Mouse (Mus musculus) T-helper 17 cell (primary cell): Measurements from ENCODE around the gene Cbl.
"Not testable (repeated sequence)": the region's sequence is repeated elsewhere in the genome, so short reads cannot be mapped to it uniquely, and the experiment has no call there.

Source experiments
- in situ Hi-C, 2 experiments: fragments of 300-600 bp; cut with MboI, MseI; formaldehyde crosslinking; loops; 1 replicate in 1 of 2; 2 replicates in 1 of 2; pipeline ENCODE4 v1.15.1; 2025; ENCODE audit warnings: high pct_unique_total_duplicates in 2 of 2

Gene Cbl

DNA sequence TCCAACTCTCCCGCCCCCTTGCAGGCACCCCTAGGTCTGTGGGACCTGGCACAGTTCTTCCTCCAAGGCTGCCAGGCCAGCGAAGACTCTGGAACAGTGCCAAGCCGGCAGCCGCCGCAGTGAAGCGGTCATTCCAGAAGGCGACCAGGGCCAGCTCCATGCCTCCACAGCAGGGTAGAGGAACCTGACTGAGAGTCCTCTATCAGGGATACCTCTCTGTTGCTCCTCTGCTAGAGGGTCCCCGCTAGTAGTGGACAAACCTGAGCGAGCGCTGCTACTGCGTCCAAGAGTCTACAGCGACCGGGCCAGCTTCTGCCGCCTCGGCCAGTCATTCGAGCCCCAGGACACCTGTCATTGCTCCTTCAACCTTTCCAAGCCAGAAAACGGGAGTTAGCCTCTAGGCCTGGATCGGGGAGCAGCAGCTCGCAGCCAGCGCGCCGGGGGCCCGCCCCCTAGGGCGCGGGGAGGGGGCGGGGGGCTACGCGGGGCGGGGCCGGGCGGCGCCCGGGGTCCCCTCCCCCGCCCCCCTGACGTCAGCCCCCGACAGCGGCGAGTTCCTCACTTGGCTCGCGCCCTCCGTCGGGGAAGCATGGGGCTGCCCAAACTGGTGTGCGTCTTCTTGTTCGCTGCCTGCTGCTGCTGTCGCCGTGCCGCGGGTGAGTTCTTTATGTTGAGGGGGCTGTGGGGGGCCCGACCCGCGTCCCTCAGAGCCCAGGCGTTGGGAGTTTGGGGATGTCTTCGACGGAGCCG is 99.6 kb downstream of the Cbl start, which contains the start of gene Mcam:
TSS of gene Mcam (plus strand) at position 369 of the 750 bp plus-strand sequence.
- in situ Hi-C loops, result loop anchor here in 1 of 2 experiments (5.0 kb wide), 1 partner anchor 128 kb away; no protein-coding TSS in a partner anchor

- in situ Hi-C loops, result loop anchor here in 1 of 2 experiments (5.0 kb wide), 1 partner anchor 129 kb away; no protein-coding TSS in a partner anchor
Measured at GRCm38 (mm10) chr9:44133287-44133686, 100.6 kb downstream of the Cbl start.

DNA sequence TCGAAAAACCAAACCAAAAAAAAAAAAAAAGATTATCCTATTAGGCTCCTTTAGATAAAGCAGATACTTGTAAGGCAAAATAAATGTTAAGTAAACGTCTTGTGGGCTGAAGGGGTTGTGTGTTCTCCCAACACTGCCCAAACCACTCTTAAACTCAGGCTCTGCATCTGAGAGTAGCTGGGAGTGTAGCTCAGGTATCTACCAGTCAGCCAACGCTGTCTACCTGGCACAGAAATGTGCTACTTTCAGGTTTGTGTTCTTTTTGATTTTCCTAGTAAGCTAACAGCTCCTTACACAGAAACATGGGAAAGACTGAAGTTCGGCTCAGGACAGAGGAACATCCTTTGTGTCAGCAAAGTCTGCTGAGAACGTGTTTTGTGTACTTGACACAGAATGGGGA is 101.6 kb downstream of the Cbl start:
- in situ Hi-C loops, result loop anchor here in 1 of 2 experiments (5.0 kb wide), 1 partner anchor 130 kb away; no protein-coding TSS in a partner anchor

DNA sequence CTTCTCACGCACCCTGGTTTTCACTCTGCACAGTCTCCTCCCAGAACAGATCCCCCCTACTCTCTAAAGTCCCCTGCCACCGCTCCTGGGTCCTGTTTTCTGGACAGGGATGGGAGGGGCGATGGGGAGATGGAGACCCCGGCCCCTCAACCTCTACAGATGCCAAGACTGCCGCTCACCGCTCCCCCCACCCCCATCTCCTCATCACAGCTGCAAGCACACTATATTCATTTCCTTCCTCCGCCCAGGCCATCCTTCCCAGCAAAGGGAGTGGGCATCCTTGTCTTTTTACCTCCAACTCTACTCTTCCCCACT is 102.6 kb downstream of the Cbl start:
- in situ Hi-C loops, result loop anchor here in 1 of 2 experiments (5.0 kb wide), 1 partner anchor 131 kb away; no protein-coding TSS in a partner anchor

GRCm38 (mm10) chr9:44130581-44131275 is 103.1 kb downstream of the Cbl start:
- in situ Hi-C loops, result loop anchor here in 1 of 2 experiments (5.0 kb wide), 1 partner anchor 132 kb away; no protein-coding TSS in a partner anchor

- in situ Hi-C loops, result loop anchor here in 1 of 2 experiments (5.0 kb wide), 1 partner anchor 132 kb away; no protein-coding TSS in a partner anchor
Measured at GRCm38 (mm10) chr9:44130034-44130433, 103.8 kb downstream of the Cbl start.

GRCm38 (mm10) chr9:44129633-44130032 is 104.2 kb downstream of the Cbl start:
- in situ Hi-C loops, result loop anchor here (5.0 to 10.0 kb wide), 2 partner anchors 133 to 225 kb away; no protein-coding TSS in a partner anchor

GRCm38 (mm10) chr9:44127351-44127801 is 106.5 kb downstream of the Cbl start:
- in situ Hi-C loops, result loop anchor here in 1 of 2 experiments (10.0 kb wide), 1 partner anchor 227 kb away; no protein-coding TSS in a partner anchor

DNA sequence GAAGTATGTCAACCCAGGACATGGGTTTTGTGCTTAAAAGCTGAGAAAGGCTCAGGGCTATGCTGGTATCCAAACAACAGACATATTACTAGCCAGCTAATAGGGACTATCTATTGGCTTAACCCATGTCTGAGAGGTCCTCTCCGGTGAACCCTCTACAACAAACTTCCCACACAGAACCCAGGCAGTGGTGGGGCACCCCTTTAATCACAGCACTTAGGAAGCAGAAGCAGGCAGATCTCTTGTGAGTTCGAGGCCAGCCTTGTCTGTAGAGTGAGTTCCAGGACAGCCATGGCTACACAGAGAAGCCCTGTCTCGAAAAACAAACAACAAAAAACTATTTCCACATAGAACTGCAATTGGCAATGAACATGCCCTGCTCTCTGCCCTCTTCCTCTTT is 107.1 kb downstream of the Cbl start:
- in situ Hi-C loops, result loop anchor here in 1 of 2 experiments (10.0 kb wide), 1 partner anchor 228 kb away; no protein-coding TSS in a partner anchor

DNA sequence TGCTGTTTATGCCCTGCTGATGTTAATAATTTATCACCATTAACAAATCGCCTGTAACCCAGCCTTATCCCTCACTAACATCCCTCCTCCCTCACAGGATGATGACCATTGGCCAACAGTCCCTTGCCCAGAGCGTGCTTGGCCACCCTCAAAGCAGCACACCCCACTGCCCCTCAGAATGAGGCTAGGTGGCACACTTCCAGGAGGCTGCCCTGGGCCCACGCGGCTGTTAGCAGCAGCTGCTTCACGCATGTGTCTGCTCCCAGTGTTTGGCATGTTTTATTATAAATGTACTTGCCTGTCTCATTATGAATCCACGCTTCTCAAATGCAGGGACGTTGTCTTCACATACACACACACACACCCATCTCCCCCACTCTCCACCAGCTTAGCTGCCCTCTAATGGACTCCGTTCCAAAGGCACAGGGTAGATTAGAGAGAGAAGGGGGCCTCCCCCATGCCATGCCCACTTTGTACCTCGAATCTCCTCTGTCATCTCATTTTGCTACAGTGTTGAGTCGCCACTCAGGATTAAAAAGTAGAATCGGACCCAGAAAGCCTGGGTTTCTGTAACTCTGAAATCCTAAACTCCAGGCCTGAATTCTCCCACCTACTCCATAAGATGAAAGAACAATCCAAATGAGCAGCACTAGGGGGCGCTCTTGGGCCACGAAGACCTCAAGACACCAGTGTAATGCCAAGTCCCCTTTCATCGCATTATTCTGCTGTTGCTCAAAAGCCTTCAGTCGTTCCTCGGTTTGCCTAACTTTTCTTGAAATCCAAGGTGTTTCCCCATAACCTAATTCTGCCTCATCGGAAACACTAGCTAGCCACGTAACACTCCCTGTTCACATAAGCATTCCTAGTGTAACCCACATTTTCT is 108.1 kb downstream of the Cbl start:
- in situ Hi-C loops, result loop anchor here in 1 of 2 experiments (10.0 kb wide), 1 partner anchor 229 kb away; no protein-coding TSS in a partner anchor

DNA sequence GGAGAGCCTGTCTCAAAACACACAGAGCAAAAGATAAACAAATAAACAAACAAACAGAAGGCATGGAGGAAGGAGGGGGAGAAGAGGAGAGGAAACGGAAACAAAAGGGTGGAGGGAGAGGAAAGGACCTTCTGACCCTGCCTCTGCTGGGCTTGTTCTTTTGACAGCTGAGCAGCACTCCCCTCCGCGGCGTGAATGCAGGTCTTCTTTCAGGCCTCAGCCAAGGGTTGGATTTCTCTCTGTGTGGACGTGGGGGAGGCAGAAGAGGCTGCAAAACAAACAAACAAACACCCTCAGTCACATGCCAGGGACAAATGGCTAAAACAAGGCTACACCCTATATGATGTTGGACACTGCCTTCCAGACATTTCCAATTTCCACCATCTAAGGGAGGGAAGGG is 108.8 kb downstream of the Cbl start:
- in situ Hi-C loops, result loop anchor here in 1 of 2 experiments (10.0 kb wide), 1 partner anchor 230 kb away; no protein-coding TSS in a partner anchor

- in situ Hi-C loops, result loop anchor here in 1 of 2 experiments (10.0 kb wide), 1 partner anchor 230 kb away; no protein-coding TSS in a partner anchor
Measured at GRCm38 (mm10) chr9:44124317-44124716, 109.5 kb downstream of the Cbl start.

GRCm38 (mm10) chr9:44119948-44120465 is 113.8 kb downstream of the Cbl start:
- in situ Hi-C loops, result loop anchor here in 1 of 2 experiments (10.0 kb wide), 1 partner anchor 235 kb away; no protein-coding TSS in a partner anchor

DNA sequence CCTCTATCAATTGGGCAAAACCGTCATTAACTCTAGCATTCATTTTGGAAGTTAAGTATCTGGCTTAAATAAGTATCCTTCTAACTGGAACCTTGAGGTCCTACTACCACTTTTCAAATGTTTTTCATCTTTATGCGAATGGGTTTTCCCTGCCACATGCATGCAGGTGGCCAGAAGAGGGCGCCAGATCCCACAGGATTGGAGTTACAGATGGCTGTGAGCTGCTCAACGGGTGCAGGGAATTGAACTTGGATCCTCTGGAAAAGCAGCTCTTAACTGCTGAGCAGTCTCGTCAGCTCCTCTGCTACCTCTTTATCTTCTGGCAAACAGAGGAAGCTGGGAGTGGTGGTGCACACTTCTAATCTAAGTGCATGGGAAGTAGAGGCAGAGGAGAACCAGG is 114.8 kb downstream of the Cbl start:
- in situ Hi-C loops, result no loop called here

GRCm38 (mm10) chr9:44116182-44116581 is 117.7 kb downstream of the Cbl start:
- in situ Hi-C loops, result no loop called here

GRCm38 (mm10) chr9:44115599-44115998 is 118.2 kb downstream of the Cbl start:
- in situ Hi-C loops, result no loop called here

- in situ Hi-C loops, result no loop called here
Measured at GRCm38 (mm10) chr9:44114453-44114852, 119.4 kb downstream of the Cbl start.

DNA sequence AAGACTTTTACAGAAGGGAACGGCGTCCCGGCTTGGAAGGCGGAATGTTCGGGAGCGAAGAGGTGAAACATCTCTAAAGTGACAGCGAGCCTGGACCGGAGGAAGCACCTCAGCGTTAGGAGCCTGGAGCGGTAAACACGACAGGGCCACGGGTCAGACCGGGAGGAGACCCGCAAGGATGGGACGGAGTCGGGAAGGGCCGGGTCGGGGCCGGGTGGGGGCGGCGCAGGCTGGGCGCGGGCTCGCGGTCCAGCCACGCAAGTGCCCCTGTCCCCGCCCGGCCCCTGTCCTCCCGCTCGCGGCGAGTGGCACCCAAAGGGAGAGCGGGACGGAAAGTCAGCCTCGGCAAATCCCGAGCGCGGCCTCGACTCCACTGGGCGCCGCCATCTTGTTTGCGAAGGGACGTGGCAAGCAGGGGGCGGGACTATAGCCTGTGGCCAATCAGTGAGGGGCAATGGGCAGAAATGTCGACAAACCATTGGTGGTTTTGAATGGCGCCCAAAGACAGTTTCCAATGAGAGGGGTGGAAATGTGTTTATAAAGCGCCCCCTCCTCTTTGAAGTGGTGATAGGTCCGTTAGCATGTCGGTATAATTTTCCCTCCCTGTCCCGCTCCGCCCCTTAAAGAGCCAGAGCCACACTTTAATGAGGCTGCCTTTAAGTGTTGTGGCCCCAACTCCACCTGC is 120.6 kb downstream of the Cbl start, which contains the start of the genes Gm49380 and Rnf26:
TSS of gene Gm49380 (minus strand) at position 396 of the 685 bp plus-strand sequence.
TSS of gene Rnf26 (minus strand) at position 413 of the 685 bp plus-strand sequence.
- in situ Hi-C loops, result no loop called here

- in situ Hi-C loops, result not testable (repeated sequence)
Measured at GRCm38 (mm10) chr9:44111909-44112308, 121.9 kb downstream of the Cbl start.
